ENCODE assay signal across 8 mouse cellular contexts in the genomic region with DNA sequence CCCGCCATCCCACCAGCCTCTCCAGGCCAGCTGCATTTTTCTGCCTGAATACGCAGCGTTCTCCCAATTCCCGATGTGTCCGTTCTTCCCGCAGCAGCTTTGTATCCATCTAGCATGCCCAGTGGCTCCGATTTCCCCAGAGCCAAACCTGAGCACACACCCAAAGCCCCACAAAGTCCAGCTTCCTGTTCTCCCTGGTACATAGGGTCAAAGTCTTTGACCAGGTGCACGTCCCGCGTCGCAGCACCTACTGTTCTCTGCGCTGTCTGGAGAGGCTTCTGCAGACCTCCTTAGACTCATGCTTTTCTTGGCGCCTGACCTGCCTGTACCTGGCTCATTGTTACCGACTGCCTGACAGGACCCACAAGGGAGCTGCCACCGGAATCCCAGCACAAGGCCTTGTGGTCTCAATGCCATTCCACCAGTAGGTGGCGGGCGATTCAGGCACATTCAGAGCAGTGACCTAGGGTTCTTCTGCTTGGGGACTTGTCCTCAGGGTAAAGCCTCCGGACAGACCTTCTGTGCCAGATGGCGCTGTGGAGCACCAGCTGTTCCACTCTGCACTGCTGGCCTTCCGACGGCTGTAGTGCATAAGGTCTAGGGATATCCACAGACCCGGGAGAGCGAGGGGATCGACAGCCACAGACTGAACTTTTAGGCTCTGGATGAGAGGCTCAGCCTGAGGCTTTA. TPM values are rescaled to one million over a fixed set of nuclear protein-coding genes. Genes with fewer than 3 reads are reported as not detected.
DNase-seq lines count a peak whose midpoint lies in the region; ATAC-seq and TF ChIP-seq lines count a peak whose summit lies in the region.

No protein-coding gene starts in this region.

- peaks cover 5% of the 10 kb centered on the region; the same call in 1 of the 2 replicates for H3K36me3 ChIP-seq in hindbrain, postnatal 0 days (ENCODE audit: insufficient read depth, low read length)

- no peaks in the 10 kb centered on the region for H3K27me3 ChIP-seq in hindbrain, postnatal 0 days (ENCODE audit: insufficient read depth, low read length)

- TF ChIP-seq CTCF in gastrocnemius, adult 2 months (IDR thresholded peaks at IDR 0.05): peak; percentile 93
- TF ChIP-seq CTCF in hindbrain, postnatal 0 days (IDR thresholded peaks at IDR 0.05; ENCODE audit: low read depth): peak; percentile 98

- no peak overlapping the region; the same call in 1 of the 2 replicates for H3K4me2 ChIP-seq in hindbrain, postnatal 0 days (ENCODE audit: low read depth, low read length)

- peak; percentile 99 for DNase-seq in ZHBTc4 (ENCODE audit: low read depth, low spot score)
- peak; percentile 78 to 91 for DNase-seq in cerebellum, postnatal 4 days (ENCODE audit: low spot score in 2 of 2)
- DNase-seq in gastrocnemius, adult 2 months: peak; percentile 96
- DNase-seq in hindbrain, postnatal 0 days (ENCODE audit: low spot score): peak; percentile 95
- DNase-seq in left cerebral cortex, adult 18-20 months (ENCODE audit: low spot score in 2 of 2): peak; percentile 87 to 89
- peak; percentile 95 for DNase-seq in lung, postnatal 4 days
- DNase-seq in retina, postnatal 7 days (ENCODE audit: low read depth, low spot score): peak; percentile 93
- DNase-seq in urinary bladder, adult 18-20 months (ENCODE audit: low spot score in 2 of 2): peak; percentile 74 to 80

- intact Hi-C loops in gastrocnemius, adult 2 months (cut with DNase I): loop anchor here (2.0 to 5.0 kb wide), 2 partner anchors 41 to 78 kb away; a partner anchor contains a TSS

- H3K27ac ChIP-seq in gastrocnemius, adult 2 months: peak overlapping the region; percentile 96
- 0 out of 2 replicates have a peak overlapping the region, but pooled peaks have one; percentile 27 for H3K27ac ChIP-seq in hindbrain, postnatal 0 days

- 14% methylated on average over 24 of the region's 24 CpGs for WGBS in hindbrain, postnatal 0 days

- H3K4me3 ChIP-seq in gastrocnemius, adult 2 months: peak overlapping the region; percentile 47
- no peak overlapping the region for H3K4me3 ChIP-seq in hindbrain, postnatal 0 days (ENCODE audit: low read length)

- H3K4me1 ChIP-seq in hindbrain, postnatal 0 days (ENCODE audit: insufficient read depth, low read length): peaks cover 8% of the 10 kb centered on the region

- no peak overlapping the region for H3K9ac ChIP-seq in hindbrain, postnatal 0 days (replicated peaks; ENCODE audit: low read length)

- H3K9me3 ChIP-seq in hindbrain, postnatal 0 days (ENCODE audit: low read length): no peaks in the 10 kb centered on the region

- ATAC-seq in hindbrain, postnatal 0 days: peak; percentile 89

RNA-seq across cellular contexts. Expression of a gene that starts 27.3 kb away (rescaled TPM):
- 100 to 1,000 TPM; 151 to 205 TPM for total RNA-seq in gastrocnemius, adult 2 months (2021)
- 12.9 and 13.9 TPM in 2 replicates for total RNA-seq in hindbrain, postnatal 0 days (2014; rRNA removed)
- 14.0 and 14.5 TPM in 2 replicates for polyA plus RNA-seq in hindbrain, postnatal 0 days (2015; fragmentation: Nextera tagmentation; extraction: Ambion mirVana)
- 10 to 100 TPM; 33.6 to 36.7 TPM for total RNA-seq in left cerebral cortex, adult 18-20 months (2021)

RNA-seq across cellular contexts. Expression of a gene that starts 29.1 kb away (rescaled TPM):
- 100 to 1,000 TPM; 101 to 191 TPM for total RNA-seq in gastrocnemius, adult 2 months (2021)
- total RNA-seq in hindbrain, postnatal 0 days (2014; rRNA removed): 62.5 and 64.1 TPM in 2 replicates
- 27.8 and 30.4 TPM in 2 replicates for polyA plus RNA-seq in hindbrain, postnatal 0 days (2015; fragmentation: Nextera tagmentation; extraction: Ambion mirVana)
- total RNA-seq in left cerebral cortex, adult 18-20 months (2021): 100 to 1,000 TPM; 226 to 245 TPM

RNA-seq across cellular contexts. Expression of a gene that starts 40.4 kb away (rescaled TPM):
- total RNA-seq in gastrocnemius, adult 2 months (2021): 10 to 100 TPM; 38.4 to 39.9 TPM
- total RNA-seq in hindbrain, postnatal 0 days (2014; rRNA removed): 29.0 and 29.7 TPM in 2 replicates
- 102 and 110 TPM in 2 replicates for polyA plus RNA-seq in hindbrain, postnatal 0 days (2015; fragmentation: Nextera tagmentation; extraction: Ambion mirVana)
- 10 to 100 TPM; 32.5 to 35.0 TPM for total RNA-seq in left cerebral cortex, adult 18-20 months (2021)

RNA-seq across cellular contexts. Expression of a gene that starts 40.8 kb away (rescaled TPM):
- total RNA-seq in gastrocnemius, adult 2 months (2021): 1,000 to 10,000 TPM; 1,155 to 1,439 TPM
- 536 and 538 TPM in 2 replicates for total RNA-seq in hindbrain, postnatal 0 days (2014; rRNA removed)
- 298 and 299 TPM in 2 replicates for polyA plus RNA-seq in hindbrain, postnatal 0 days (2015; fragmentation: Nextera tagmentation; extraction: Ambion mirVana)
- 100 to 1,000 TPM; 414 to 429 TPM for total RNA-seq in left cerebral cortex, adult 18-20 months (2021)

Comparison
In these comparisons a context has a peak if more than half of its experiments do, and no peak if none do; other contexts are left out.
1. RNA of a gene that starts 27.3 kb away (total RNA-seq): 151 to 205 TPM in gastrocnemius, adult 2 months; 33.6 to 36.7 TPM in left cerebral cortex, adult 18-20 months and 12.9 to 13.9 TPM in hindbrain, postnatal 0 days; every median in the first group is over 4 times any median in the second.
2. Peak in every context shown above with its lines, with median percentiles within 50 percentile points of each other: DNase-seq.